Mouse (Mus musculus) cortical plate, adult 2 months (tissue): ENCODE results near the gene Eefsec. TPM values are rescaled to one million over a fixed set of nuclear protein-coding genes. Genes with fewer than 3 reads are reported as not detected.

ENCODE experiments used
- H3K27ac ChIP-seq: fragments of 200-500 bp; 2 replicates; pipeline ENCODE4 v1.5.1; 2012; ENCODE audit warnings: low read length, control low read depth, inconsistent platforms; ENCODE audit not compliant: insufficient read depth
- H3K4me1 ChIP-seq: fragments of 200-500 bp; 2 replicates; pipeline ENCODE4 v1.6.1; 2011; ENCODE audit warnings: low read length; ENCODE audit not compliant: control insufficient read depth, insufficient read depth
- H3K4me3 ChIP-seq: fragments of 200-500 bp; 2 replicates; pipeline ENCODE4 v1.5.1; 2011; ENCODE audit warnings: mild to moderate bottlenecking, low read length, control low read depth; ENCODE audit not compliant: insufficient read depth
- CTCF ChIP-seq: fragments of 200-500 bp; IDR thresholded peaks from 2 replicates; pipeline ENCODE4 v1.5.1; 2011; ENCODE audit warnings: mild to moderate bottlenecking, control low read depth, low read length; ENCODE audit not compliant: insufficient read depth; ENCODE audit errors: extremely low read depth
- POLR2A ChIP-seq: fragments of 200-500 bp; IDR thresholded peaks from 2 replicates; pipeline ENCODE4 v1.6.1; 2011; ENCODE audit warnings: mild to moderate bottlenecking, low read length, control low read depth; ENCODE audit not compliant: insufficient read depth; ENCODE audit errors: extremely low read depth
- polyA plus RNA-seq: library from polyadenylated mRNA; depleted of rRNA; stranded (reverse); fragments of >200 nt; gene quantifications from 2 replicates; pipeline ENCODE4 v1.2.3, GENCODE M21; 2012

Gene Eefsec
- polyA plus RNA-seq, 1 experiment, result 18.3 TPM

GRCm38 (mm10) chr6:88431202-88431601, 15.1 kb downstream of the Eefsec start:
- Histone ChIP-seq H3K27ac (no peak overlapping the region), H3K4me1 (0 out of 2 replicates have a peak, but pooled peaks cover 2% of the 10 kb centered on the region), H3K4me3 (no peak overlapping the region)
- TF ChIP-seq CTCF (peak; percentile 60), POLR2A (no peak)

- peaks cover 2% of the 10 kb centered on the region; the same call in 1 of the 2 replicates for H3K4me1 ChIP-seq
Measured at GRCm38 (mm10) chr6:88416130-88416758, 30.1 kb downstream of the Eefsec start.

GRCm38 (mm10) chr6:88412604-88413003, 33.7 kb downstream of the Eefsec start:
- TF ChIP-seq CTCF (no peak), POLR2A (no peak)
- H3K4me3 ChIP-seq, result no peak overlapping the region
- no peak overlapping the region for H3K27ac ChIP-seq
- H3K4me1 ChIP-seq, result peaks cover 4% of the 10 kb centered on the region; the same call in 1 of the 2 replicates

More at GRCm38 (mm10) chr6:88416130-88416758, 30.1 kb downstream of the Eefsec start:
- Histone ChIP-seq H3K4me3 (no peak overlapping the region), H3K27ac (no peak overlapping the region)
- TF ChIP-seq POLR2A (no peak), CTCF (no peak)

GRCm38 (mm10) chr6:88409492-88409891, 36.8 kb downstream of the Eefsec start:
- peaks cover 4% of the 10 kb centered on the region; the same call in 1 of the 2 replicates for H3K4me1 ChIP-seq
- H3K27ac ChIP-seq, result no peak overlapping the region
- H3K4me3 ChIP-seq, result no peak overlapping the region
- TF ChIP-seq CTCF (no peak), POLR2A (no peak)

- Histone ChIP-seq H3K27ac (no peak overlapping the region), H3K4me3 (no peak overlapping the region), H3K4me1 (no peaks in the 10 kb centered on the region)
- no peak for TF ChIP-seq POLR2A
Measured at GRCm38 (mm10) chr6:88400451-88400850, 45.9 kb downstream of the Eefsec start.

GRCm38 (mm10) chr6:88397985-88398384, 48.4 kb downstream of the Eefsec start:
- Histone ChIP-seq H3K27ac (no peak overlapping the region), H3K4me3 (no peak overlapping the region), H3K4me1 (no peaks in the 10 kb centered on the region)
- TF ChIP-seq CTCF (no peak), POLR2A (no peak)

- Histone ChIP-seq H3K4me1 (no peaks in the 10 kb centered on the region), H3K27ac (no peak overlapping the region), H3K4me3 (no peak overlapping the region)
- TF ChIP-seq POLR2A (no peak), CTCF (no peak)
Measured at GRCm38 (mm10) chr6:88388946-88389345, 57.4 kb downstream of the Eefsec start.

GRCm38 (mm10) chr6:88387836-88388724, 58.3 kb downstream of the Eefsec start:
- TF ChIP-seq POLR2A (no peak), CTCF (no peak)
- no peaks in the 10 kb centered on the region for H3K4me1 ChIP-seq
- H3K27ac ChIP-seq, result peak overlapping the region; percentile 54; the same call in 1 of the 2 replicates
- H3K4me3 ChIP-seq, result no peak overlapping the region

GRCm38 (mm10) chr6:88384420-88385053, 61.8 kb downstream of the Eefsec start:
- no peak overlapping the region for H3K4me3 ChIP-seq
- TF ChIP-seq CTCF, result no peak
- TF ChIP-seq POLR2A, result no peak
- H3K4me1 ChIP-seq, result no peaks in the 10 kb centered on the region
- no peak overlapping the region for H3K27ac ChIP-seq
